Mouse (Mus musculus): ENCODE measurements around the gene Gmfg. TPM values are rescaled to one million over a fixed set of nuclear protein-coding genes. Genes with fewer than 3 reads are reported as not detected.

Gmfg gene
- 1 to 10 TPM; 1.6 to 5.2 (median 3.2) TPM for total RNA-seq (2022)

GRCm38 (mm10) chr7:28436932-28437570 is at the start of gene Gmfg:
TSS of gene Gmfg (plus strand) at chr7:28437447.
- DNase-seq (ENCODE audit: low spot score in 2 of 2): peak; percentile 76 to 78

GRCm38 (mm10) chr7:28390331-28390730 is 46.9 kb upstream of the Gmfg start:
- no peak for DNase-seq (ENCODE audit: low spot score in 2 of 2)

- DNase-seq (ENCODE audit: low spot score in 2 of 2): peak; percentile 98 to 99
Measured at GRCm38 (mm10) chr7:28392429-28393271, 44.6 kb upstream of the Gmfg start, which contains the start of the genes Med29 and Paf1. TSS of gene Med29 (minus strand) at chr7:28392708. TSS of gene Paf1 (plus strand) at chr7:28392951.

GRCm38 (mm10) chr7:28393272-28393951 is 43.8 kb upstream of the Gmfg start:
- DNase-seq (ENCODE audit: low spot score in 2 of 2): no peak

- DNase-seq (ENCODE audit: low spot score in 2 of 2): no peak
Measured at GRCm38 (mm10) chr7:28395425-28395824, 41.8 kb upstream of the Gmfg start.

GRCm38 (mm10) chr7:28398000-28398399 is 39.2 kb upstream of the Gmfg start:
- no peak for DNase-seq (ENCODE audit: low spot score in 2 of 2)

- no peak for DNase-seq (ENCODE audit: low spot score in 2 of 2)
Measured at GRCm38 (mm10) chr7:28398696-28399340, 38.4 kb upstream of the Gmfg start.

DNA sequence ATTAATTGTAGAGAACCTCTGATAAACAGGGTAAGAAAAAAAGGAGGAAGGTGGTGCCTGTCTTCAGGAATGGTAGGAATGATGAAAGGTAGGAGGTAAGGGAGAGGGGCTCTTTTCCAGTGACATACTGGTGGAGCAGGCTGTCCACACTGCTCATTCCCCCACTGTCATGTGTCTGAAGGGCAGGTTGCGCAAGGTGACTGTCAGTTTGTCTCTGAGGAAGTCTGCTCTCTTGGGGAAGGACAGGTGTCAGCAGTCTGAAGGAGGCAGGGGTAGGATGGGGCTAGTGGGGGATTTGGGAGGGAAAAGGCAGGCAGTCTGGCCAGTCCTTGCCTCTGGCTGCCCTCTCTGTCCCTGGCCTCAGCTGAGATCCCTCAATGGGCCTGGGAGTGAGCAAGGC is 36.2 kb upstream of the Gmfg start:
- DNase-seq (ENCODE audit: low spot score in 2 of 2): no peak

DNA sequence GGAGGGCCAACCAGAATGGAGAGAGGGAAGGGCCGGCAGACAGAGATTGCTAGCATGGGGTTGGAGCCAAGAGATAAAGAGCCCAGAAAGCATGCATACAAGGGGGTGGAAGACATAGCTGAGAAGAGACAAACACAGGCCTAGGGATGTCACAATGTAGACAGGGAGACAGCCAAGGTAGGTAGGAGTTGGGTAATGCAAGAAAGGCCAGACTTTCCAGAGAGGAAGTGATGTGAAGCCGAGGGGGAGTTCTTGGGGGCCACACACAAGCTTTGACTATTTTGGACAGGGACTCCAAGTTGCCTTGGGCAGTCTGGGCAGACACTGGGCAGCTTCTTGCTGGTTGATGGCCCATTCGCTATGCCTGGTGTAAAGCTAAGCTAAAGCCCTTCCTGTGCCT is 35.3 kb upstream of the Gmfg start:
- DNase-seq (ENCODE audit: low spot score in 2 of 2): no peak

DNA sequence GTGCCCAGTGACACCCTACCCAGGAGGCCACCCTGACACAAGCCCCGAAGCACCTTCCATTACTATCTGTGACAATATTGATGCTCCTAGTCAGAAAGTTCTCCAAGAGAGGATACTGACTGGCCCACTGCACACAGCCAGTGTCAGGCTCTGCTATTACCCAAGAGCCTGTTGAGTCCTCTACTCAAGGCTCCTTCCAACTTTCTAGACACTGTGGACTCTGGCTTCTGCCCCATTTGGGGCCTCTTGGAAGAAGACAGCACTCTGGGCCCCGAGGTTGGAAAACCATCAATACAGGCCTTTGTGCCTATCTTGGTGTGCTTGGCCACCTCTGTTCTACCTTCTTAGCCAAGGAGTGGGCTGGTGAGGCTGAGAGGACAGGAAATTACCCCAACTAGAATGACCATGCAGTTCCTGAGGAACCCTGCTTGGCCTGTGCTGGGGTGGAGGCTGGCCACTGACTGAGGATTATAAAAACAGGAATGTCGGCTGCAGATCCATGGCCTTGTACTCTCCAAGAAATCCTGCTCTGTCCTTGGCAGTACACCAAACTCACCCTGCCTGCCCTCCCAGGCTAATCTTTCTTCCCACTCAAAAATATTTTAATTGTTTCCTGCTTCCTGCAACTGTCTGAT is 26.3 kb upstream of the Gmfg start:
- no peak for DNase-seq (ENCODE audit: low spot score in 2 of 2)

DNA sequence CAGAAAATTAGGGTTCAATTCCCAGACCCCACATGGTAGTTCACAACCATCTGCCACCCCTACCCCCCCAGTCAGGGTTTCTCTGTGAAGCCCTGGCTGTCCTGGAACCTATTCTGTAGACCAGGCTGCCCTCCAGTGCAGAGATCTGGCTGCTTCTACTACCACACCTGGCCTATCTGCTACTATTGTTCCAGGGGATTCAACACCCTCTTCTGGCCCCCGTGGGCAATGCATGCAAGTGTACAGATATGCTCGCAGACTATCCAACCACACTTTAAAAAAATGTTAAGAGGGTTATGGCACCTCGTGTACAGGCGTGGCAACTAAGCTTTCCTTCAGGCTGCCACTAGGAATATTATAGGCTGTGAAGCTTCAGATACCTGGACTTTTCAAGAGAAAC is 24.4 kb upstream of the Gmfg start:
- DNase-seq (ENCODE audit: low spot score in 2 of 2): no peak

GRCm38 (mm10) chr7:28417368-28417767 is 19.9 kb upstream of the Gmfg start:
- DNase-seq (ENCODE audit: low spot score in 2 of 2): no peak

DNA sequence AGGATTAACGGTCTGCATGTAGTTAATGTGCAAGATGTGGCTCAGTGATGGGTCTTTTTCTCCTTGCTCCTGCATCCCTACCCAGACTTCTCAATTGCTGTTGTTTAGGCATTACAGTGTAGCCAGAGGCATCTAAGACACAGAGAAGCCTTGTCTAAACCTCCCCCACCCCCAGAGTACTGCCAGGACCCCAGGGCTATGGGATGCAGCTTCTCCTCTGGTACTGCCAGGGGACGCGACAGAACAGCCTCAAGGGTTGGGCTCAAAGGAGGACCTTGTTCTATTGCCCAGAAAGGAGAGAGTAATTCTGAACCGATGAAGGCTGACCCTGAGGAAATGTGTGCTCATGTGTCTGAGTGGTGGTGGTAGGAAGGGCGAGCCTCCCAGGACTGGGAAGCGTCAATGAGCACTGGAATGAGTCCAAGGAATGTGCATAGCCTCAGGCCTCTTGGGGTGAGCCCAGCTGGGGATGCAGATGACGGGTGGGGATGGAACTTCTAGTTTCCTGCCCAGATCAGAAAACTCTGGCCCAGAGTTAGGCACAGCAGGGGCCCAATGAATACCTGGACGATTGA is 19.1 kb upstream of the Gmfg start:
- DNase-seq (ENCODE audit: low spot score in 2 of 2): no peak

GRCm38 (mm10) chr7:28419416-28419815 is 17.8 kb upstream of the Gmfg start:
- no peak for DNase-seq (ENCODE audit: low spot score in 2 of 2)

- no peak for DNase-seq (ENCODE audit: low spot score in 2 of 2)
Measured at GRCm38 (mm10) chr7:28423018-28423417, 14.2 kb upstream of the Gmfg start.

- no peak for DNase-seq (ENCODE audit: low spot score in 2 of 2)
Measured at GRCm38 (mm10) chr7:28427738-28428137, 9.5 kb upstream of the Gmfg start.

DNA sequence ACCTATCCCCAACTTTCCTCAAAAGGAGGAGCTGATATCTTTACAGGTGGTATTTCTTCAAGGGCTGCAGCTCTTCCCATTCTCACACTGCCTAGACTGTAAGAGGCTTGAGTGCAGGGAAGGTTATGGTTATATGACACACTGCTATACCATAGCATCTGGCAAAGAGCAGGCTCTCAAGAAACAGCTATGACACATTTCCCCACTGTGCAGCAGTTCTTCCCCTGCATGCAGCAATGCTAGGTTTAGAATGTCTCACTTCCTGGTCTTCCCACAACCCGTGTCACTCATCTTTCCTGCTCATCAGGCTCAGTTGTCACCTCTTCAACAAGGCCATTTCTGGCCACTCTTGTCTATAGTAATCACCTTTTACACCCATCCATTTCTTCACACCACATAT is 6.7 kb upstream of the Gmfg start:
- no peak for DNase-seq (ENCODE audit: low spot score in 2 of 2)

DNA sequence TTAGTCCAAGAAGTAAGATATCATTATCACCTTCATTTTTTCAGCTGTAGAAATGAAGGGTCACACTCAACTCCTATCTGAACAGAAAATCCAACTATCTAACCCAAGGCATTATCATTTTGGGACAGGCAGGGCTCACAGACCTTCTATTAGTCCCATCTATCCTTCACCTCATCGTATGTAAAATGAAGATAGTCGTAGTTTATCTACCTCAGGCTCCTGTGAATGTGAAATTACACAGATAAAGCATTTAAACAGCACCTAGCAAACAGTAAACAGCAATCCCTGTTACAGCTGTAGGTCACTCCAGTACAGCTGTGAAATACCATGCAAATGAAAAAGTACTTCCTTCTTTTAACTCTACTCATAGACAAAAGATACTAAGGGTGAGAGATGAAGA is 5.0 kb upstream of the Gmfg start:
- DNase-seq (ENCODE audit: low spot score in 2 of 2): no peak

- no peak for DNase-seq (ENCODE audit: low spot score in 2 of 2)
Measured at GRCm38 (mm10) chr7:28435660-28436259, 1.5 kb upstream of the Gmfg start.

GRCm38 (mm10) chr7:28436271-28436904 is 859 bp upstream of the Gmfg start:
- DNase-seq (ENCODE audit: low spot score in 2 of 2): peak; percentile 100
